Mouse (Mus musculus) spleen, postnatal 36 days (tissue): ENCODE measurements around the gene Tbck.

Source experiments
- DNase-seq, 2 experiments: peaks; one replicate each; pipeline ENCODE4 v3.0.0; 2022; ENCODE audit warnings: low spot score in 2 of 2, mixed read lengths in 1 of 2

Gene Tbck

DNA sequence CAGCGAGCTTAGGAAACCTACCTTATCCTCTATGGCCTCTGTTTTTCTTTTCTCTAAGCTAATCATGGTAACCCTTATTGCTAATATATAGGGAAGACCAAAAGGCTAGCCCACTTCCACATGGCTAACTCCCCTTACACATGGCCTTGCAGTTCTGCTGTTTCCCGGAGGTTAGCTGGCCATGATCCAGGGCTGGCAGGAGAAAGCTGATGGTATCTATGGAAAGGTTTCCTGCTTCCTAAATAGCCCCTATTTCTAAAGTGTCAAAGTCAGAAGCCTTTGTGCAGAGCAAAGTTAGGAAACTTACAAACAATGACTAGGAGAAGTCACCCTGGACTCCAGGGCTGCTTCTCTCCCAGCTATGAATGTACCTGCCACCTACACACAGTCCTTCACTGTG lies 184.9 kb downstream of the Tbck start:
- no peak for DNase-seq

DNA sequence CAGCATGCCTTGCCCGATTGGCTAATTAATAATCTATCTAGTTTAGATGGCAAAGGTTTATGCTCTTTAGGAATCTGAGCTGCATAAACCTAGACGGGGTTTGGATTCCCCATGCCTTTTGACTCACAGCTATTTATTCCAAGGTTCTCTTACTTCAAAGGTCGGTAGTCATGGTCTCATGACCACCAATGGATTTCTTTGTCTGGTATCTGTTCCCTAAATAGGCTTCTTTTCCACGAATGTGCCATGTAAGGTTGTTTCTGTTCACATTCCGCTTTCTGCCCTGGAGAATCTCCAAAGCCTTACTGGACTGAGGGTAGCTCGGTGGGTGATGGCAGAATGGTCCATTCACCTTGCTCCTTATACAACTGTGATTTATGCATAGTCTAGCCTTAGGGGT lies 186.1 kb downstream of the Tbck start:
- no peak for DNase-seq

DNA sequence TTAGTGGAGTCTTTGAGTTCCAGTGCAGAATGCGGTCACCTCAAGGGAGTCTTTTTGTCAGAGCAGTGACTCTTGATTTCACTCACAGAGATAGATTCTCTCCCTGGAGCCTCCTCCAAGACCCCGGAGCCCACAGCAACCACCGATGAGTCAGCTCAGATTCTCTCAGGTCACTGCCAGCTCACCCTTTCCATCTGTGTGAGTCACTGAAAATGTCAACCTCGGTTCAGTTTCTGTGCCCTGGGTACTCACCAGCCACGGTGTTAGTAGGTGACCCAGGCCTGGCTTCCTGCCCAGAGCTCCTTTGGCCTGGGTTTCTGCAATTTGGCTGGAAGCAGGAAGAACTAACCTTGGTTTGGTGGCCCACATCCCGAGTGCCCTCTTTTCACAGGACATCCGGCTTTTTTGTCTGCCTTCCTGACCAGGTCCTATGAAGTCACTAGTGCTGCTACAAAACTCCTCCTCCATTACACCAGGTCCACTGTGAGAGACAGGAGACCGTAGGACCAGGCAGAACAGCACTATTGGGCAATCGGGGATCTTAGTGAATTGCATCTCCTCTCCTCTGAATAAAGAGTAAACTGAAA lies 187.5 kb downstream of the Tbck start:
- DNase-seq, result peak in 1 of 2 experiments; percentile 3

DNA sequence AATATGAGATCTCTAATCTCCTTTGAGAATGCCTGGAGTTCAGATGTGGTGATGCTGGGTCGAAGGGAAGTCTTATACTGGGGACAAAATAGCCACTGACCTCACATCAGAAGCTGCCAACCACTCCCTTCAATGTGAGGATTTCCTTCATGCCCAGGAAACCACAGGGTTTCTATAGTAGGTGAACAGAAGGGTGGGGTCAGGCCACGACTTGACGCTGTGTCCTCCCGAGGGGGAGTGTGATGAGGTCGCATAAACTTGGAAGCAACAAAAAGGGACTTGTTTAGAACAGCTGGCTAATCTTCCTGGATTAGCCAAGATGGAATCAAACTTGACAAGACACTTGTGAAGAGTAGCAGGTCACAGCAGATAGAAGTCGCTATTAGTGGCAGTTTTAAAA lies 189.3 kb downstream of the Tbck start:
- peak in 1 of 2 experiments; percentile 8 for DNase-seq

DNA sequence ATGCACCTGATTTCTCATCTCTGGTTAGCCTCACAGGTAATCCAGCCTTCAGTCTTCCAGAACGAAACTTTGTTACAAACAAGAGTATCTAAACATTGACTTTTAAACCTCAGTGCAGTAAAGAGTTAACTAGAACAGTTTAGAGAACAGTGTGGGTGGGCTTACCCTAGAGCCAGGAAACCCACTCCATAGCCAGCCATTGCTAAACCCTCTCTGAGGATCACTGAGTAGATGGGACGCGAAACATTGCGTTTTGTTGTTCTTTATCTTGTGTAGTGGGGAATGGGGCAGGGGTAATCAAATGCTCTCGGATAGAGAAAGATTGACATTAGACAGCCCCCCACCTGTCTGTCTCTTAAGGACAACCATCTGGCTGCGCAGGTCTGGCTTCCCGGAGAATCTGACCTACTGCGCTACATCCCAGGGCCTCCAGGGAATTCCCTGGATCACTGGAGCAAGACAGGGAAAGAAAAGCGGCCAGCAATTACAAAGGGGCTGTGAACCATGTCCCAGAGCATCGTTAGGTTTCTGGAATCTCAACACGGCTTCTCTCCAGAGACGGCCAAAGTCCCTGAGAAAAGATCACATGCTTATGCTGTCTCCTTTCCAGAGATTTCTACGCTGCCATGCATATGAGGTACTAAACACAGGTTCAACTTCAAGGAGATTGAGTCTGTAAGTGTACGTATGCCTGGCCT lies 192.2 kb downstream of the Tbck start:
- no peak for DNase-seq

DNA sequence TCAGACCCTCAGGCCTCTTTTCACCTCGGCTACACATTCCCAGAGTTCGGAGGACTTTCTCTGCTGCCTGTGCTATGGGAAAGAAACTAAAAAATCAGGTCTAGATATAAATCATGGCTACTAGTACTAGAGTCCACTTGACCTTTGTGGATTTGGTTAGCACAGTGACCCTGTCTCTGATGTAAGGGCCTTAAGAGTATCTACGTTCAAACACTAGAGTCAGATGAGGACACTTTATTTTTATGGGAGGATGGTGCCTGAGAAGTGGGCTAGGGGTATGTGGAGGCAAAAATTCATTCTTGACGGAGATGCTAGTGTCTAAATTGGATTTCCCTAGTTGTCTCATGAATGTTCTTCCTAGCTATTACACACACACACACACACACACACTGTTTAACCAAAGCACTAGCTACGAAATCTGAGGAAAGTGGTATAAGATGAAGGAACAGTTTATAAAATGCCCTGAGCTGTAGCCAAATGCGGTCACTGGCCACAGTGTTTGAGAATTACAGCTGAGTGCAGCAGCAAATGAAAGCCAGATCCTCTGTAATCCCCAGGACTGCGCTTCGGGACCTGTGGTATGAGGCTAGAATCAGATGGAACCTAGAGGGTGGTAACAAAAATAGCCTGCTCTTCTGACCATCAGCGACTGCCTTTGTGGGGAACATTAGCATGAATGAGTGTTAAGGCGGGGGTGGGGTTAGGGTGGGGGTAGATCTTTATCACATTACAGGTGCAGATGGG lies 193.2 kb downstream of the Tbck start:
- DNase-seq, result no peak

DNA sequence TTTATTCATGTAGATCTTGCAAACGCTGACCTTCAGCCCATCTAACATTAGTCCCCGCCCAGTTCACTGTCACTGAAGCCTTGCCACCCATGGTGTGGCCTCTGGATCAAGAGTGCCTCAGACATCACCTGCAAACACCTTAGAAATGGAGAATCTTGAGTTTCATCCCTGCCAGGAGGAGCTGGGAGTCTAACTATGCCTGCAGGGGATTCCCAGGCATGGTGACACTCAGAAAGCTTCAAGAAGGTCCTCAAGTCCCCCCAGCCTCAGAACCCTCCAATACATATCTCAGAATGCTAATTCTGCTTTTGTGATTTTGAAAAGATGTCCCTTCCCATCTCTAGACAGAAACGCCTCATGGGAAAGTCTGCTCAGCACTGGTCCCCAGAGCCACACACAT lies 196.4 kb downstream of the Tbck start:
- DNase-seq, result no peak

DNA sequence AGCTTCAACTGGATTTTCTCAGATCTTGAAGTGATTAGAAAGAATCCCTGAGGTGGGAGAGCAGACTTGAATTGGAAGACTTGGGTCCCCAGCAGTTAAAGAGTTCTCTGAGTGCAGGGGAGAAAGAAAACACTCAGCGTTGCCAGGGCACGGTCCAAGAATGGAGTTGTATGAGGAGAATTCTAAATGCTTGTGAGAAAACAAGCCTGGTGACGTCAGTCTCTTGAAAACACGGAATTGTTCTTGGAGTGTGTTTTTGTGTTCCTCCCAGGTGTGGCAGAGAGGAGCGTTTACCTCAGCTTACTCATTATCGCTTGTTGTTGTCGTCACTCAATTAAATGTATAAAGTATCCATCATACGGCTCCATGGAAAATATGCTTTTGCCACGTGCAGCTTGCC lies 196.9 kb downstream of the Tbck start:
- DNase-seq, result no peak

DNA sequence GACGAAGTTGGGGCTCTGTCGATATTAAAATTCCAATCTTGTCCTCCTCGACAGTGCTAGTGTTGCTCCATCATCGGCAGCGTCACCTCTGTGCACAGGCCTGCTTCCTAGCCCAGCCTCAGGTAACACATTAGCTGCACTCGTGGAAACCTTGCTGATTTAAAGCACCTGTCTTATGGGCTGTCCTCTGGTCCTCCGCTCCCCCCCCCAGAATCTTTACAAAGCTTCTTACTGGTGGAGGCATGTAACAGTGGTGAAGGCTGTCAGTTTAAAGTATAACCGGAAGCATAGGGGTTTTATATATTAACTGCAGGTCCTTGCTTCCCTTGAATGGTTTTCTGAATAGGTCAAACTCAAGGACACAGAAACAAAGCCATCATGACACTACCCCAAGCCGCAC lies 199.3 kb downstream of the Tbck start:
- DNase-seq, result no peak

DNA sequence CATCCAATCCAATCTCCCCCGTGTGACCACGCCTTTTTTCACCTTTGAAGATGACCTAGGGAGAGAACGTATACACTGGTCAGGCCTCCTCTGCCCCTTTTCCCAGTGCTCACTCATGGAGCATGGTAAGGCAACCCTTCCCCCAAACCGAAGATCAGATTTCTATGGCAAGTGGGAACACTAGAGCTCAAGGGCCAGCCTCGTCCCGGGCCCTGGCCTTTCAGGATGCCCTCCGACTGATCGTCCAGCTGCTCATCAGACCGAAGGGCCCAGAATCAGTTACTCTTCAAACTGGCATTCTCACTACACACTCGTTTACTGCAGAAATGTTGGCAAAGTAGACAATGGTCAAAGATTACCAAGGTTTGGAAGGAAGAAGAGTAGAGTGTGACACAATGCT lies 200.5 kb downstream of the Tbck start:
- no peak for DNase-seq

DNA sequence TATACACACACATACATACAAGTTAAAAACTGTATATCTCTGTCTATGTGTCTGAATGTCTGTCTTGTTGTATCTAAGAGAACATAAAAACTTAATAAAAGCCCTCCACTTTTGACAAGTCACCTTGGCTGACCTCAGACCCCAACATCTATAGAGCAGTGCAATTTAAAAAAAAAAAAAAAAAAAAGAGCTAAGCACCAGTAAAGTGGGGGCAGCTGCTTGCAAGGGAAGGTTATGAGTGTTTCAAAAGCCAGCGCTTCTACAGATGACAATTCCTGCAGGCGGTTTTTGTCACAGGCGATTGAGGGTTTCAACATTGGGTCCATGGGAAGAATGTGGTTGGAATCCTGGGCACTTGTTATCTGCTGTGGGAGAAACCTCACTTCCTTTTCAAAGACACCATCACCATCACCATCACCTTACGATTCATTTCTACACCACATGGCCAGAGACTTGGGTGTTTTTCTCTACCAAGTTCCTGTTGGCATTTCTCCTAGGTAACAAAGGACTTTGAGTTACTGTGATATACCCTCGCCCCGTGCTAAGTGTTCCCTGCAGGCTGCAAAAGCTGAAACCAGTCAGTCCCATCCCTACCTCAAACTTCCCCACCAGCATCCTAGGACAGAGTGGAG lies 202.6 kb downstream of the Tbck start:
- DNase-seq, result no peak

DNA sequence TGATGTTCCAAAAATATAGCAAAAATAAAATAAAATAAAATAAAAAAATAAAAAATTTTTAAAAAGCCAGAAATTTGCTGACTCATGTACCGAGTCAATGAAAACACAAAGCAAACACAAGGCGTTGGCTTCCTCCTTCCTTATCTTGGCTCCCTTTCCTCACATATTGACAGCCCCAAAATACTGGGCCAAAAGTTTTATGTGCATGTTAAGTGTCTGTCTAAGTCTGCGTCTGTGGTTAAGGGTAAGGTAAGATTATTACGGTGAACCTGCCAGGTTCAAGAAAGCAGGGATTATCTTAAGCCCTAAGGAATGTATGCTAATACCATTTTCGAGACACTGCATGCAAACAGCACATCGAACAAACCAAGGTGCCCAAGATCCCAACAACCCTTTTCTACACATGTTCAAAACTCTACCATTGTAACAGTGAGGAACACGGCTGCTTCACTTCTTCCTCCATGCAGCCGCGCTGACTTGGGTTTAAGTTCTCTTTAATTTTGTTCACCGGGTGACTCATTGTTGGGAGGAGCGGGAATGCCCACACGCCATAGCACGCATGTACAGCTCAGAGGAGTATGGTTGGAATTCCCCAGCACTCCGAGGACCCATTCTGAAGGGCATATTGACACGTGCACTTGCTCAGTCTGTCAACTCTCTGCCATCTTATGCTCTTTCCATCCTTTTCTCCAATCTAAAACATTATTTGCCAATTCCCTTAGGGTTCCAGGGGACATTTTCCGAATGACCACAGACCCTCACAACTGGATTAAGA lies 203.3 kb downstream of the Tbck start:
- DNase-seq, result no peak
